Mouse (Mus musculus): Measurements from ENCODE around the gene Golph3l.
"Not testable (repeated sequence)": the region's sequence is repeated elsewhere in the genome, so short reads cannot be mapped to it uniquely, and the experiment has no call there.

The Golph3l gene

DNA sequence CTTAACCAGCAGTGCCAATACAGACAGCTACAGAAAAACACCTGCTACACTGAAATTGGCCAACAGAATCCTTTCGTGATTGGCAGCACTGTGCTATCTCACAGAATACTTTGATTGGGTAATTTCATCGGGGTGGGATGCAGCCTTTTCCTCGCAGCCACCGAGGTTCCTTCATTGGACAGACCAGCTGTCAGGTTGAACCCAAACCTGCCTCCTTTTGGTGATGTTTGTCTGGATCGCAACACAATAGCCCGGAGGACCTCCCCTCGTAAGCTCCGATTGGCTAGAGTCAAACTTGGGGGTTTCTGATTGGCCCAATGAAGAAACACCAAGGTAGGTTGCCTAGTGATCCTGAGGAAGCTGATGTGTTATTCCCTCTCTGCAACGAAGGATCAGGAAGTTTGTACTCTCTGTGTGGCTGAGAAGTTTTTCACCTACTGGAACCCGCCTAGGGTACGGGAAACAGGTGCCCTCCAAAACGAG is at the start of gene Golph3l:
Gene Golph3l, plus strand, starts transcription at position 331 of the 483 bp plus-strand sequence.
- DNase-seq (ENCODE audit: low spot score), result peak; percentile 98

DNA sequence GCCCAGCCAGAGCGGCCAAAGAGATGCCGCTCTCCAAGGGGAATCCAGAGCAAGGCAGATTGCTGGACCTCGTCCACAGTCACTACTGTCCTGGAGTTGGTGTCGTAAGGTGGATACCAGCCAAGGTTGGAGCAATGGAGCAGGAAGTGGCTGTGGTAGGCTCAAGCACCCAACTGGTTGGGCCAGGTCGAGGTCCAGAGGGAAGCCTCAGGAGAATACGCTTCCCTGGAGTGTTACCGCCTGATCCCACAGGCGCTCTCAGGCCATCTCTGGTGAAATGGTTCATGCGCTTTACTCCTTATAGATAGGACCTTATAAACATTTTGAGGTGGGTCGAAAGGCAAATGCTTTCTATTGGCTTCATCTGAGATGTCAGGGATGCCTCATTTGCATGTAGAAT is 49.8 kb upstream of the Golph3l start:
- no peak for DNase-seq (ENCODE audit: low spot score)

DNA sequence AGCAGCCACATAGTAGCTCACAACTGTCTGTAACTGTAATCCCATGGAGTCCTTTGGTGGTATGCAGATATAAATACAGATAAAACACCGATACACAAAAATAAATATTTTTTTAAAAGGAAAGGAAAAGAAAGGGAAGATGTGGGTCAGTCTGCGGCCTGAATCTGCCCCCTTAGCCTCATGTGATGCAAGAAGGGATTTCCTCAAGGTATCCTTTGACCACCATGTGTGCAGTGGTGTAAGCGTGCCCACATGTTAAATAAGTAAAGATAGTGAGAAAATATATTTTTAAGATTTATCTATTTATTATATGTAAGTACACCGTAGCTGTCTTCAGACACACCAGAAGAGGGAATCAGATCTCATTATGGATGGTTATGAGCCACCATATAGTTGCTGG is 48.9 kb upstream of the Golph3l start:
- DNase-seq (ENCODE audit: low spot score), result no peak

DNA sequence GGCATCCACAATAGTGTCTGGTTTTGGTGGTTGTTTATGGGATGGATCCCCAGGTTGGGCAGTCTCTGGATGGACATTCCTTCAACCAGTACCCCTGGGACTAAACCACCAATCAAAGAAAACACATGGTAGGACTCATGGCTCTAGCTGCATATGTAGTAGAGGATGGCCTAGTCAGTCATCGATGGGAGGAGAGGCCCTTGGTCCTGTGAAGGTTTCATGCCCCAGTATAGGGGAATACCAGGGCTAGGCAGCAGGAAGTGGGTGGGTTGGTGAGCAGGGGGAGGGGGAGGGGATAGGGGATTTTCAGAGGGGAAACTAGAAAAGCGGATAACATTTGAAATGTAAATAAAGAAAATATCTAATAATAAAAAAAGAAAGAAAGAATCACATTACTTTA is 47.5 kb upstream of the Golph3l start:
- DNase-seq (ENCODE audit: low spot score), result not testable (repeated sequence)

DNA sequence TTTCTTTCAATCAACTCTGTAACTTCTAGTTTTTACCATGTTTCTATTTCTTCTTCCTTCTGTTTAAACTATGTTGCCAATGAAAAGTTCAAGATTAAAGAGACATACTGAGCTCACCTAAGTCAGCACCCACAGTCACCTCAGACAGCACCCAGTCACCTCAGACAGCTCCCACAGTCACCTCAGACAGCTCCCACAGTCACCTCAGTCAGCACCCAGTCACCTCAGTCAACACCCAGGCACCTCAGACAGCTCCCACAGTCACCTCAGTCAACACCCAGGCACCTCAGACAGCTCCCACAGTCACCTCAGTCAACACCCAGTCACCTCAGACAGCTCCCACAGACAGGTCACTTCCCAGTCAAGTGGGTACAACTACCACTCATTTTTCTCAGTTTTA is 46.6 kb upstream of the Golph3l start:
- no peak for DNase-seq (ENCODE audit: low spot score)

DNA sequence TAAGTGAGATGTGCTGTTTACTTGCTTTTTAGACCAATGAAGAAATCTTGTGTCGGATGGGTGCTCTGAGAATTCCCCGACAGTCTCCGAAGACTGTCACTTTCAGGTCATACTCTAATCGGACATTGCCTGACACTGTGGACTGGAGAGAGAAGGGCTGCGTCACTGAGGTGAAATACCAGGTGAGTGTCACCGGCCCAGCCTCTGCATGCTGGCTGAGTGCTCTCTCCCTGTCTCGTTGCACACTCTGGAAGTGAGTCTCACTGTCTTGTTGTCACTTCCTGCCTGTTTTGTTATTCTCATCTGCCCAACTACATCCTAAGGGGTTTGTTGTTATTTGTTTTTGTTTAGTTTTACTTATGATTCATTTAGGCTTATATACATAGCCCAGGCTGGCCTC is 45.8 kb upstream of the Golph3l start:
- no peak for DNase-seq (ENCODE audit: low spot score)

DNA sequence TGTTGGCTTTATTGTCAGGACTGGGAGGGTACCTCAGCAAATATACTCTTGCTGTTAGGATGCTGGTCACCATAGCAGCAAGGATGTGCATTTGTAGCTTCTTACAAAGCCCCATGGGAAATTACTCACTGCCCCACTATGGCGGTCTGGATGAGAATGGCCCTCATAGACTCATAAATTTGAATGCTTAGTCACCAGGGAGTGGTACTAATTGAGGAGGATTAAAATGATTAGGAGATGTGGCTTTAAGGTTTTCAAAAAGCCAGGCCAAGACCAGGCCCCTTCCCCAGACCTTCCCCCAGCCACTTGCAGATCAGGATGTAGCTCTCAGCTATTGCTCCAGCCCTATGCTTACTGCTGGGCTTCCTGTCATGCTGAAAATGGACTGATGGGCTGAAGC is 38.6 kb upstream of the Golph3l start:
- no peak for DNase-seq (ENCODE audit: low spot score)

DNA sequence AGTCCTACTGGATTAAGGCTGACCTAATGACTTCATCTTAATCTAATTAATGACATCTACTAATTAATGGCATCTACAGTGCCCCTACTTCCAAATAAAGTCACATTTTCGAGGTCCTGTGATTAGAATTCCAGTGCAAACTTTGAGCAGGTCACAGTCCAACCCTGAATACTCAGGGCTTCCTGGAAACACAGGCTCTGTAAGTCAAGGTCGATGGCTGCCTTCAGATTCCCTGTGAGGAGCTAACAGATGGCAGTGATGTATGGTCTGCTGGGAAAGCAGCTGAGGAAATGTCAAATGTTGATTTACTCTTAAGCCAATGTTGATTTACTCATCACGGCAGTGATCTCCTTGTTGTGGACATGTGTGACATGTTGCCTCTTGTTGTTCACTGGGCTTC is 34.7 kb upstream of the Golph3l start:
- peak; percentile 3 for DNase-seq (ENCODE audit: low spot score)

DNA sequence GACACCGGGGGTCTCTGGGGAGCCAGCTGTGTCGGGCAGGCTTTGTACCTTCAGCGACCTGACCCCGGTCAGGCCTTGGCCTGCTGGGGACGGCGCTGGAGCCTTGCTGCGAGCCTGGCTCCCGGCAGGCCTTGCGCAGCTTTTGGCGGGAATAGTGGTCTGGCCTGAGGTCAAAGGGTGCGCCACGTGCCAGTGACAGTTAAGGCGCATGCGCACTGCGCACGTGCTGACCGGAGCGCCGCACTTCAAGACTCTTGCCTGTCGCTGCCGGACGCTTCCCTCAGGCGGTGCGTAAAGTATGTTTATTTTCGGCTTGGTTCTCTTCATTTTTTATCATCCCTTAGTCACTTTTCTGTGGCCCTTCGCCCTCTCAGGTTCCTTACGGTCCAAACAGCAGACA is 29.3 kb upstream of the Golph3l start, which contains the start of gene Hormad1:
Gene Hormad1, plus strand, starts transcription at position 241 of the 400 bp plus-strand sequence.
- DNase-seq (ENCODE audit: low spot score), result no peak

DNA sequence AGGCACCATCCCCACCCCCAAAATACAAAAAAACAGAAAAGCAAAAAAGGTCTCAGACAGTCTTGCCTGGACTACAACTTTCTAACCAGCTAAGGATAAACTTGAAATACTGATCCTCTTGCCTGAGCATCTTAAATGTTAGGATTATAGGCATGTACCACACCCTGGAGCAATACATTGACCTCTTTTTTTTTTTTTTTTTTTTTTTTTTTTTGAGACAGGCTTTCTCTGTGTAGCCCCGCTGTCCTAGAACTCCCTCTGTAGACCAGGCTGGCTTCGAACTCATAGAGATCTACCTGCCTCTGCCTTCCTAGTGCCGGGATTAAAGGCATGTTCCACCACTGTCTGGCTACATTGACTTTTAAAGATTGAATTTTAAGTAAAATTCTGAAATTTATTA is 28.0 kb upstream of the Golph3l start:
- DNase-seq (ENCODE audit: low spot score), result no peak

DNA sequence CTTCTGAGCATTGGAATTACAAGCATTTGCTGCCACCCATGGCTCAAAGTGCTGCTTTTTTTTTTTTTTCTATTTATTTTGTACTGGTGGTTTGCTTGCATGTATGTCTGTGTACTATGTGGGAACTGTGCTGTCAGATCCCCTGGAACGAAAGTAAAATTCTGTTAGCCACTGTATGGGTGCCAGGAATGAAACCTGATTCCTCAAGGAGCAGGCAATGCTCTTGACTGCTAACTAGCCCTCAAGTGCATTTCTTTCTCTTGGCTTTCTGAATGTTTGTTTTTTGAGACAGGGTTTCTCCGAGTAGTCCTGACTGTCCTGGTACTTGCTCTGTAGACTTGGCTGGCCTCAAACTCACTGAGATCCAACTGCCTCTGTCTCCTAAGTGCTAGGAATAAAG is 26.9 kb upstream of the Golph3l start:
- no peak for DNase-seq (ENCODE audit: low spot score)

DNA sequence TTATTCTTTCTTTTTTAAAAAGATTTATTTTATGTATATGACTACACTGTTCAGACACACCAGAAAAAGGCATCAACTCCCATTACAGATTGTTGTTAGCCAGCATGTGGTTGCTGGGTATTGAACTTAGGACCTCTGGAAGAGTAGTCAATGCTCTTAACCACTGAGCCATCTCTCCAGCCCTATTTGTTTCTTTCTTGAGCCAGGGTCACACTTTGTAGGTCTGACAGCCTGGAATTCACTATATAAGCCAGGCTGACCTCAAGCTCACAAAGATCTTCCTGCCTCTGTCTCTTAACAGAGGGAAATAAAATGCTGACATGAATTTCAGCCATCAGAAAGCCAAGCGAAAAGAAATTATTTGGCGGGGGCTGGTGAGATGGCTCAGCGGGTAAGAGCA is 19.1 kb upstream of the Golph3l start:
- DNase-seq (ENCODE audit: low spot score), result no peak

DNA sequence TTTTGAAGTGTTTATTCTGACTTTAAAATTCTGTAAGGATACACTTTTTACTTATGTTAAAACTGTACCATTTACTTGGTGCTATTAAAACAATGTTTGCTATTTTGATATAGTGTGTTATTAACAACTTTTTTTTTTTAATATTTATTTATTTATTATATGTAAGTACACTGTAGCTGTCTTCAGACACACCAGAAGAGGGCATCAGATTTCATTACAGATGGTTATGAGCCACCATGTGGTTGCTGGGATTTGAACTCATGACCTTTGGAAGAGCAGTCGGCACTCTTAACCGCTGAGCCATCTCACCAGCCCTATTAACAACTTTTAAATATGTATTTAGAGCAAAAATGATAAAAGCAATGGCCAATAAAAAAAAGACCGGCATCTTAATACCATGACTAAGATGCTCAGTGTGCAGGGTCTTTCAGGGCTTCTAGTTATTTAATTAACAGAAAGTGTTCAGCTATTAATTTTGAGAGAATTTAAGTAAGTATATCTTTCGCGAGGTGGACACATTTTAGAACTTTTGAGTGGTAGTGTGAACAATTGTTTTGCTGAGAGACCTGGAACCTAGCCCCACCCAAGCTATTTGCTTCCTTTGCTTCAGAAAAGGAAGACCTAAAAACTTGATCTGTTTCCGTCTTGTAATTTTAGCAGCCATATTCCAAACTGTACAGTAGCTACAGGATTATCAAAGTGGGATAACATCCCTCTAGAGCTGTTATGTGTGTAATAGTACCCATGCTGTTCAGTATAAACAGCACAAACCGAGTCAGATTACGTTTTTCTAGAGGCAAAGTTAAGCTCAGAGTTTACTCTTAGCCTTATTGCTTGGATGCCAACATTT is 755 bp upstream of the Golph3l start:
- no peak for DNase-seq (ENCODE audit: low spot score)

DNA sequence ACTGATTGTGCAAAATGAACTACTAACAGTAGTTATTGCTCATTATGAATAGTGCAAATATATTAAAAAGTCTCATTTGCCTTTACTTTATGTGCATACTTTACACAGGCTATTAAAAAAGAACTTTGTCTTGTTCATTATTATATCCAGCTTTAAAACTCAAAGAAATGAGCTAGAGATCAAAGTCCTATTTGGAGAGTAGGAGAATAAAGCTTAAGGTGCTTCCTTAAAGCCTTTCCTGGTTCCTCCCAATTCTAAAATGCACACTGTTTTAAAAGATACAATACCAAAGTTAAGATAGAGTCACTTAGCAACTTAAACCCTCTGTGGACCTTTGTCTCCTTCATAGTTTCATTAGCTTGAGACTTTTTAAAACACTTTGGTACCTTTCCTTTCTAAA is 10.0 kb downstream of the Golph3l start:
- no peak for DNase-seq (ENCODE audit: low spot score)

DNA sequence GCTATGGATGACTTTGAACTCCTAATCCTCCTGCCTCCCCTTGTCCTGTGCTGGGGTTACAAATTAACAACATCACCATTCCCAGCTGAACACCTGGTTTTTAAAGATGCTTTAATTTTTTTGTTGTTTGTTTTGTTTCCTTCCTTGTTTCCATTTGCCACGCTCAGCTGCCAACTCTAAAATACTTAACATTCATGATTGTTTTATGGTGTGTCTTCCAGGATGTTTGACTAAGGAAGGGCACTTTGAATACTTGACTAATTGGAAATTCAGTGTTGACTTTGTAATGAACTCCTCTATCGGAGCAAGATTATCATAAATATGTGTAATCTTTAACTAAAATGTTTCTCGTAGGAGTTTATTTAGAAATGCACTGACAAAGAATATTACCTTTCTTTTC is 12.6 kb downstream of the Golph3l start:
- no peak for DNase-seq (ENCODE audit: low spot score)

DNA sequence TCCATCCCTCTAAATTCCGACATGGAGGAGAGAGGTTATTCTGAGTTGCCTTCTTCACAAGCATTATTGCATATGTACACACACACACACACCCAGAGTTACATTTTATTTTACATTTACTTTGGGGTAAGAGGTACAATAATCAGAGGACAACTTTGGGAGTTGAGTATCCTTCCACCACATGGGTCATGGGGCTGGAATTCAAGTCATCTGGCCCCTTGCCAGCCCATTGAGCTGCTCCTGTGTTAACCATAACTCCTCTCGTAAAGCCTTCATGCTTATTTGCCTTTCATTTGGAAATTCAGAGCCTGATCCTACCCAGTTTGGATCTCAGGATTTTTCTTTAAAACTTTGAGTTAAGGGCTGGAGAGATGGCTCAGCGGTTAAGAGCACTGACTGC is 17.4 kb downstream of the Golph3l start:
- no peak for DNase-seq (ENCODE audit: low spot score)

DNA sequence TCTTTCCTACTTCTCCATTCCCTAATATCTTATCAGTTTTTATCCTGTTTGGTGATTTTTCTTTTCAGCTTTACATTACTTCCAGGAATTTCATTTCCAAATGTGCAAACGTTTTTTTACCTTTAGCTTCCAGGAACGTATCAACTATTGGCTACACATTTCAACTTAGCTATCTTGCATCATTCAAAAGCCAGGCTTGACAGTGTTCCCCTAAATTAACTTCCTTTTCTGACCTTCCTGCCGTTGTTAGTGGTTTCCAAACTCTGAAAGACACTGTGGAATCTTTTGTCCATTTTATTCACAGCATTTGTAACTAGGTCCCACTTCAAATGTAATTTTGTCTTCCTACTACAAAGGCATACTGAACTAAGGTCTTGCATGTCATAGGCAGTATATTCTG is 20.5 kb downstream of the Golph3l start:
- no peak for DNase-seq (ENCODE audit: low spot score)

DNA sequence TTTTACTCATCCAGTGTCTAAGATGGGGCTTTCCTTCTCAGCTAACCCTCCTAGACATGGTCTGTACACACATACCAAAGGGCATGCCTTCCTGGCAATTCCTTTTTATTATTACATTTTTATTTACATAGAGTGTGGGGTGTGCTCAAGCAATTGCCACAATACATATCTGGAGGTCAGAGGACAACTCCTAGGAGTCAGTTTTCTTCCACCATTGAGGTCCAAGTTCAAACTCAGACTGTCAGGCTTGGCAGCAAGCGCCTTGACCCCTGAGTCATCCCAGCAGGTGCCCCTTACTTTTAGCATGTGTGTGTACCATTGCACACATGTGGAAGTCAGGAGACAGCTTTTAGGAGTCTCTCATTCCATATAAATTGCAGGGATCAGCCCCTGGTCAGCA is 25.3 kb downstream of the Golph3l start:
- DNase-seq (ENCODE audit: low spot score), result no peak

DNA sequence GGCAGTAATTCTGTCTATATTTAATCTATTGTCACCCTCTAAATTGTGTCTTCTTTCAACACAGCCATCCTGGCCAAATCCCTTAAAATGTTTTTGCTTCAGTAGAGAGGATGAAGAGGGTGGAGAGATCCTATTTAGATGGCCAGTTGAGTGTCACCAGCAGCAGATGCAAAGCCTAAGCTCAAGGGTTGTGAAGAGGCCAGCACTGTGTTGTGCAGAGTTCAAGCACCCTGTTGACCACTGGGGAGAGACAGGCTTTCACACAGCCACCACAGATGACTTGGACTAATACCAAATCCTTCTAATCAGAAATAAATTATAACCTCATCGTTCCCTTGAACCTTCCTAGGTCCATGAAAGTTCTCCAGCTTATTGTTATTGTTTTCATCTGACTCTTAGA is 29.8 kb downstream of the Golph3l start:
- DNase-seq (ENCODE audit: low spot score), result no peak

DNA sequence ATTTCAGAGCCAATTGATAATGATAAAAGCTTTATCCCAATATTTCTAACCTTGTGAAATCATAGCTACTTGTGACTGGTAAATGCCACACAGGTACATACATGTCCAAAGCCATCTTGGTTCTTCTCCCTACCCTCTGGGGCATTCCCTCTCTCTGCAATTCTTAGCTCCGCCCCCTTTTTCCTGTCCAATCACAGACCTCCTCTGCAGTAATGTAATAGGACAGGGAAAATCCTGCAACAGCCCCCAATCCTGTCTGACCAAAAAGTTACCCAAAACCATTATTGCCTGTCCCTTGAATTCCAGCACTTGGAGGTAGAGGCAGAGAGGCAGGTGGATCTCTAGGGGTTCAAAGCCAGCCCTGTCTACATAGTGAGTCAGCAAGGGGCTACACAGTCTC is 32.5 kb downstream of the Golph3l start:
- DNase-seq (ENCODE audit: low spot score), result no peak

DNA sequence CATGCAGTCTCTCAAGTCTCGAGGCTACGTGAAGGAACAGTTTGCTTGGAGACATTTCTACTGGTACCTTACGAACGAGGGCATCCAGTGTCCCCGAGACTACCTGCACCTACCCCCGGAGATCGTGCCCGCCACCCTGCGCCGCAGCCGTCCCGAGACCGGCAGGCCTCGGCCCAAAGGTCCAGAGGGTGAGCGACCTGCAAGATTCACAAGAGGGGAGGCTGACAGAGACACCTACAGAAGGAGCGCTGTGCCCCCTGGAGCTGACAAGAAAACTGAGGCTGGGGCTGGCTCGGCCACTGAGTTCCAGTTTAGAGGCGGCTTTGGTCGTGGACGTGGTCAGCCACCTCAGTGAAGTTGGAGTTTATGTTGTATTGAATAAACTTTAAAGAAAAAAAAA is 33.7 kb downstream of the Golph3l start:
- DNase-seq (ENCODE audit: low spot score), result not testable (repeated sequence)

DNA sequence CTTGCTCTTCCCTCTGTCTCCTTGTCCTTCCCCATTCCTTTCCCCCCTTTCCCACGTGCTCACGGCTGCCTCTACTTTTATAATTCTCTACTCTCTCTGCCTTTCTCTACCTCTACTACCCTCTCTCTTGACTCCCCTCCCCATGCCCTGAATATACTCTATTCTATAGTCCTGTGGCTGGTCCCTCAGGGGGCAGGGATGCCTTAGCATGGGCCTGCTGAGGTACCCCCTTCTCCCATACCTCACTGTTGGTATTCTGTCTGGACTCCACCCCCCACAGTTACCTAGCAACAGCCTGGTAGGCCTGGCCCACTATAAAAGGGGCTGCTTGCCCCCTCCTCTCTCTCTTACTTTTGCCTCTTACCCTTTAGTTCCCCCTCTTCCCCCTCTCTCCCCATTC is 34.8 kb downstream of the Golph3l start:
- peak; percentile 21 for DNase-seq (ENCODE audit: low spot score)

DNA sequence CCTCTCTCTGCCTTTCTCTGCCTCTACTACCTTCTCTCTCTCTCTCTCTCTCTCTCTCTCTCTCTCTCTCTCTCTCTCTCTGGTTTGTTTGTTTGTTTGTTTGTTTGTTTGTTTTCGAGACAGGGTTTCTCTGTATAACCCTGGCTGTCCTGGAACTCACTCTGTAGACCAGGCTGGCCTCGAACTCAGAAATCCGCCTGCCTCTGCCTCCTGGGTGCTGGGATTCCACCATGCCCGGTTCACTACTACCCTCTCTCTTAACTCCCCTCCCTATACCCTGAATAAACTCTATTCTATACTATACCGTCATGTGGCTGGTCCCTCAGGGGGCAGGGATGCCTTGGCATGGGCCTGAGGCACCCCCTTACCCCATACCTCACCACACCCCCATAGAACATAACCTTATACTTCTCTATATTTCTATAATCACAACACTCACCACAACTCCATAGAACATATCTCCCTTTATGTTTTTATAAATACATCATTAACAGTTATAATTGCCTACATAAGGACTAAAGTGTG is 35.3 kb downstream of the Golph3l start:
- not testable (repeated sequence) for DNase-seq (ENCODE audit: low spot score)
